Mouse (Mus musculus) C2C12 (cell line): ENCODE results near the gene Pde6h. TPM values are rescaled to one million over a fixed set of nuclear protein-coding genes. Genes with fewer than 3 reads are reported as not detected.
A peak's percentile ranks its signal among the peaks of the same experiment; 100 is the strongest.

ENCODE experiments used
- H3K27me3 ChIP-seq: one replicate; pipeline ENCODE4 v1.6.1; 2011; ENCODE audit not compliant: control insufficient read depth, insufficient read depth, insufficient read length
- H3K36me3 ChIP-seq: one replicate; pipeline ENCODE4 v1.6.1; 2011; ENCODE audit not compliant: control insufficient read depth, insufficient read depth
- H3K4me3 ChIP-seq: one replicate; pipeline ENCODE4 v1.5.1; 2011; ENCODE audit warnings: mild to moderate bottlenecking, control low read depth; ENCODE audit not compliant: poor library complexity, insufficient read depth, severe bottlenecking
- H3K79me2 ChIP-seq: one replicate; pipeline ENCODE4 v1.6.1; 2011; ENCODE audit not compliant: control insufficient read depth, insufficient read depth
- H3K79me3 ChIP-seq: one replicate; pipeline ENCODE4 v1.6.1; 2011; ENCODE audit warnings: low read depth, control low read depth
- H3ac ChIP-seq: one replicate; pipeline ENCODE3; 2011; ENCODE audit warnings: low read depth; ENCODE audit not compliant: control insufficient read depth, insufficient read length
- CEBPB ChIP-seq: IDR thresholded peaks from one replicate; pipeline ENCODE4 v1.6.1; 2011; ENCODE audit warnings: low read depth, mild to moderate bottlenecking, control low read depth, moderate library complexity
- CTCF ChIP-seq: IDR thresholded peaks from one replicate; pipeline ENCODE4 v1.5.1; 2011; ENCODE audit not compliant: control insufficient read depth, insufficient read depth, insufficient read length
- FOSL1 ChIP-seq: IDR thresholded peaks from one replicate; pipeline ENCODE4 v1.8.0; 2011; ENCODE audit warnings: mild to moderate bottlenecking, low read length; ENCODE audit not compliant: poor library complexity, insufficient read depth, severe bottlenecking
- MAX ChIP-seq: IDR thresholded peaks from one replicate; pipeline ENCODE4 v1.6.1; 2011; ENCODE audit warnings: mild to moderate bottlenecking, control low read depth
- MYOD1 ChIP-seq: IDR thresholded peaks from one replicate; pipeline ENCODE4 v1.6.1; 2011; ENCODE audit warnings: low read depth; ENCODE audit not compliant: control insufficient read depth, insufficient read length
- MYOG ChIP-seq: IDR thresholded peaks from one replicate; pipeline ENCODE4 v1.6.1; 2011; ENCODE audit not compliant: control insufficient read depth, insufficient read length; ENCODE audit errors: extremely low read depth
- USF1 ChIP-seq: IDR thresholded peaks from one replicate; pipeline ENCODE4 v1.6.1; 2011; ENCODE audit warnings: low read depth, mild to moderate bottlenecking, control low read depth, moderate library complexity
- polyA plus RNA-seq: library from polyadenylated mRNA; unstranded; fragments of >200 nt; fragmentation: generic; extraction: Trizol; gene quantifications from one replicate; pipeline ENCODE4 v1.2.1, GENCODE M21; 2012; ENCODE audit warnings: missing spikeins

Pde6h gene
- polyA plus RNA-seq, 1 experiment, result 0.26 TPM

DNA sequence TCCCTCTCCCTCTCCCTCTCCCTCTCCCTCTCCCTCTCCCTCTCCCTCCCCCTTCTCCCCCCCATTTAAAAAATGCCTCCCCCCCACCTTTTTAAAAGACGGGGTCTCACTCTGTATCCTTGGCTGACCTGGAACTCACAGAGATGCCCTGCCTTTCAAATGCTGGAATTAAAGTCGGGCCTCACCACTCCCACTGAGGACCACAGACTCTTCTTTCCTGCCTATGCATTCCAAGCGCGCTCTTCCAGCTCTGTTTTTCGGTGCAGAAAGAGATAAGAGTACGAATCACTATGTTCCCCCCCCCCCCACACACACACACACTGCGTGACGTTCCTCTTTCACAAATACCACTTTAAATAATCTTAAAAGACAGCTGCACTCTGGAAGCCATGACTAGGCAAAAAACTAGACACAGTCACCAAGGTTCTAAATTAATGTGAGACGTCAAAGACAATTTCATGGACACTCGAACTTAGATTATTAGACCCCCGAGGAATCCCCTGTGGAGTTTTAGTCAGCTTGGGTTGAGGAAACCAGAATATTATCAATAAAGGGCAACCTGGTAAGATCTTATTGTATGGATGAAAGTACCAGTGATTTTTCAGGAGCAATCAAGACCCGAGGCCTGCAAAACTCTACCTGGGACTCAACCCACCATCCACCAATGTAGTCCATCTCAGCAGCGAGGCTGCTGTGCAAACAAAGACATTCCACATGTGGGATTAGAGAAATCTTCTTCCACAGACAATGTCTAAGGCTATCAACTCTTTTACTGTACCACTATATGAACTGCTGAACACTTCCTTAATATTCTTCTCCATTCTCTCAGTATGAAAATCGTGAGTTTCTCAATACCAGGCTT lies 15.9 kb downstream of the Pde6h start:
- no peak overlapping the region for H3ac ChIP-seq
- no peaks in the 10 kb centered on the region for H3K27me3 ChIP-seq
- TF ChIP-seq MAX (no peak), CTCF (no peak), FOSL1 (no peak), MYOD1 (no peak), MYOG (no peak), CEBPB (no peak), USF1 (no peak)
- no peaks in the 10 kb centered on the region for H3K79me2 ChIP-seq
- H3K79me3 ChIP-seq, result no peaks in the 10 kb centered on the region
- no peaks in the 10 kb centered on the region for H3K36me3 ChIP-seq
- H3K4me3 ChIP-seq, result no peak overlapping the region

DNA sequence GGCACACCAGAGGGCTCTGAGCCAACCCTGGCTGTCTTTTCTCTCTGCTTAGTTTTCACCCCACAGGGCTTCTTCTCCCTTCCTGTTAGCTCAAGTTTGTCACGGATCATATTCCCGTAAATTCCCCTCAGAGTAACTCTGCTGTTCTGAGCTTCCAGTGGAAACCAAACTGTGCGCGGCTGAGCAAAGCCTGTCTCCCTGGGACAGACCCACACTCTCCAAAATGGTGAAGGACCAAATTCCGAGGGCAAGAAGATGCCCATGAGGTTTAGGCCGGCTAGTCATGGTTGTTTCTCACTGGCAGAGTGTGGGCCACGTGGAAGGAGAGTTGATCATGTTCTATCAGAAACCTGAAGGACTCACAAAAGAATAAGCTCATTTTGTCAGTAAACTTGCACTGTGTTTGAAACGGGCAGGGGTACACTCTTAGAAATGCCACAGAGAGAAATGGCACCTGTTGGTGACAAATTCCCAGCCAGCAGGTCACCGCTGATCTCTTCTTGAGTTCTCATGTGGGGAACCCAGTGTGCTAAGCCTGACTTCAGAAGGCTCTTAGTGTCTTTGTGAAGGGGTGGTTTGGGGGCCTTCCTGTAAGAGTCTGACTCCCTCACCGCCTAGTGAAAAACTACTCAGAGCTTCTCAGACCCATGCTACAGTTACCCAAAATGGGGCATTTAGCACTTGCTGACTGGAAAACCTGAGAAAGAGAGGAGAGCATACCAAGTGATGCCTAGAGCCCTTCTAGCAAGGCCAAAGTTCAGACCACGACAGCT lies 16.7 kb downstream of the Pde6h start:
- Histone ChIP-seq H3K27me3 (no peaks in the 10 kb centered on the region), H3K4me3 (no peak overlapping the region), H3K79me2 (no peaks in the 10 kb centered on the region), H3ac (no peak overlapping the region), H3K79me3 (no peaks in the 10 kb centered on the region), H3K36me3 (no peaks in the 10 kb centered on the region)
- TF ChIP-seq USF1 (no peak), MYOD1 (no peak), CEBPB (no peak), CTCF (no peak), FOSL1 (no peak), MAX (no peak), MYOG (no peak)

DNA sequence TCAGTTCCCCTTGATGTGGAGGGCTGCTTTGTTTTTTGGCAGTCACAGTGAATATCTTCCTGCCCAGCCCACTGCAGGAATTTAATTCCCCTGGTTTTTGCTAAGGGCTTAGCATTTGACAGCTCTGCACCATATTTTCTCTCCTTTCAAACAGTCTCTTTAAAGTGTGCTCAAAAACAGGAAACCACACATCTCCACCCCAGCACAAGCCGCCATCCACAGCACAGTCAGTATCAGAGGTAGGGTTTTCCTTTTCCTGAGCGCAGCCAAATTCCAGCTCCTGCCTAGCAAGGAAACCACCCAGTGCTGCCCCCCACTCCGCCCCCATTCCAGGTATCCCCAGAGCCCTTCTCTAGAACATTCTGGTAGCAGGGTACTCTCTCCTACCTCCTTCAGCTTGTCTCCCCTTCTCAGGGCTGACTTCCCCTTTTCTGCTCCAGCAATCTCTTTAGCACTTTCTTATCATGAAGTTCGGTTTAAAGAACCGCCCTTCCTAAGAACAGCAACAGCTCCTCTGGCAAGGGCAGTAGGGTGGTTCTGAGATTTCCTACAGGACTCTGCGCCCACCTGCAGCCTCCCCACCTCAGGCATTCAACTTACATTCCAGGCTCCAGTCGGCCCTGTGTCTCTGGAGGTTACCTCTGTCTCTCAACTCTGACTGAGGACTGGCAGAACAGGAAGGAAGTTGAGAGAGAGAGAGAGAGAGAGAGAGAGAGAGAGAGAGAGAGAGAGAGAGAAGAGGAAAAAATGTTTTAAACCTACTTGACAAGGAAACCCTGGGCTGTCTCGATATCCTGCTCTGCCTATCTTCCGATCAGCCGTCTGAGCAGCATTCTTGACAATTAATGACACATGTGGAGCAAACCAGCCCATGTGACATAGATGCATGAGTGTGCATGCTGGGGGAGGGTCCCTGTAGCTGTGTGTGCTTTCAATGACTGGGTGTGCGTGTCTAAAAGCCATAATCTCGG lies 17.7 kb downstream of the Pde6h start, which contains the start of gene Arhgdib:
Arhgdib (minus strand) TSS at position 849 of the 971 bp plus-strand sequence.
- Histone ChIP-seq H3ac (no peak within 1 kb of the TSS), H3K4me3 (no peak within 1 kb of the TSS), H3K27me3 (no peaks in the 10 kb centered on the region), H3K79me3 (no peaks in the 10 kb centered on the region), H3K79me2 (no peaks in the 10 kb centered on the region), H3K36me3 (no peaks in the 10 kb centered on the region)
- no peak for TF ChIP-seq CTCF
- peak; percentile 25 for TF ChIP-seq USF1

DNA sequence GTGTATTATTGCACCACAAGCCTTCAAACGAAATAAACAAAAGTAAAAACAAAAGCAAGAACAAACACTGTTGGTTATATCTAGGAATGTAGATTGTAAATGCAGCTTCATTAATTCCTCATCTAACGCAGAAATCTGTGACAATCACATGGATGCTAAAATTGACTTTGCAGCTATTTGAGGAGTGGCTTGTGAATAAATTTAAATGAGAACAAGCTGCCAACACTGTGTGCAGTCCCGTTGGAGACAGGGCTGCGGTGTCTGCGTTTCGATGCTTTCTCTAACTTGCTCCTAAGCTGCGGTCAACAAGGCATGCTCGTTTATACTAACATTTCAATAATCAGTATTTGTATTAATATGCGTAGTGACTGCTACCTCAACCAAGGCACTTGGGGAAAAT lies 18.6 kb downstream of the Pde6h start:
- H3K27me3 ChIP-seq, result no peaks in the 10 kb centered on the region
- TF ChIP-seq MAX, result no peak
- TF ChIP-seq CTCF, result no peak
- no peak for TF ChIP-seq CEBPB
- TF ChIP-seq MYOD1, result no peak
- TF ChIP-seq USF1, result no peak
- TF ChIP-seq MYOG, result no peak
- no peaks in the 10 kb centered on the region for H3K36me3 ChIP-seq
- no peaks in the 10 kb centered on the region for H3K79me2 ChIP-seq
- no peak overlapping the region for H3K4me3 ChIP-seq
- H3ac ChIP-seq, result no peak overlapping the region
- no peaks in the 10 kb centered on the region for H3K79me3 ChIP-seq

DNA sequence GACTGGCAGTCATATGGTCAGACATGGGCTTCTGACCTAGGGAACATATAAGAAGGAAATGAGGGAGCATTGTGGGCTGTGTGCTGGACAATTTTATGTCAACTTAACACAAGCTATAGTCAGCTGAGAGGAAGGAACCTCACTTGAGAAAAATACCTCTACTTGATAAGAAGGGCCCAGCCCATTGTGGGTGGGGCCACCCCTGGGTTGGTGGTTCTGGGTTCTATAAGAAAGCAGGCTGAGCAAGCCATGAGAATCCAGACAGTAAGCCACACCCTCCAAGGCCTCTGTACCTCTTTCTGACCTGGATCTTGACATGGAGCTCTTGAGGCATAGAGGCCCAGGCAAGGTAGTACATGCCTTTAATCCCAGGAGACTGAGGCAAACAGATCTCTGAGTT lies 19.8 kb downstream of the Pde6h start:
- Histone ChIP-seq H3ac (no peak overlapping the region), H3K27me3 (no peaks in the 10 kb centered on the region), H3K4me3 (no peak overlapping the region), H3K79me3 (no peaks in the 10 kb centered on the region), H3K36me3 (no peaks in the 10 kb centered on the region), H3K79me2 (no peaks in the 10 kb centered on the region)
- TF ChIP-seq USF1, result no peak
- TF ChIP-seq MYOD1, result no peak
